Mouse (Mus musculus): Measurements from ENCODE around the gene Itm2b.
A peak's percentile ranks its signal among the peaks of the same experiment; 100 is the strongest.

The Itm2b gene

GRCm38 (mm10) chr14:73366278-73366677 lies 18.8 kb downstream of the Itm2b start:
- no peak for DNase-seq

GRCm38 (mm10) chr14:73363782-73364181 lies 21.3 kb downstream of the Itm2b start:
- no peak for DNase-seq

- no peak for DNase-seq
Observed at GRCm38 (mm10) chr14:73354700-73355099, 30.4 kb downstream of the Itm2b start.

- no peak for DNase-seq
Observed at GRCm38 (mm10) chr14:73351118-73351517, 34.0 kb downstream of the Itm2b start.

- DNase-seq, result no peak
Observed at GRCm38 (mm10) chr14:73350029-73350428, 35.1 kb downstream of the Itm2b start.

GRCm38 (mm10) chr14:73349061-73349670 lies 35.9 kb downstream of the Itm2b start:
- peak; percentile 42 for DNase-seq

GRCm38 (mm10) chr14:73347302-73347701 lies 37.8 kb downstream of the Itm2b start:
- DNase-seq, result no peak

- no peak for DNase-seq
Observed at GRCm38 (mm10) chr14:73345614-73346013, 39.5 kb downstream of the Itm2b start.

GRCm38 (mm10) chr14:73340051-73340755 lies 44.9 kb downstream of the Itm2b start:
- no peak for DNase-seq

GRCm38 (mm10) chr14:73339615-73340014 lies 45.5 kb downstream of the Itm2b start:
- DNase-seq, result no peak

- DNase-seq, result no peak
Observed at GRCm38 (mm10) chr14:73336316-73337080, 48.6 kb downstream of the Itm2b start.

- no peak for DNase-seq
Observed at GRCm38 (mm10) chr14:73334926-73335805, 49.9 kb downstream of the Itm2b start.

- DNase-seq, result no peak
Observed at GRCm38 (mm10) chr14:73333880-73334279, 51.2 kb downstream of the Itm2b start.

- DNase-seq, result no peak
Observed at GRCm38 (mm10) chr14:73331386-73331785, 53.7 kb downstream of the Itm2b start.

- no peak for DNase-seq
Observed at GRCm38 (mm10) chr14:73329871-73330270, 55.2 kb downstream of the Itm2b start.

- DNase-seq, result no peak
Observed at GRCm38 (mm10) chr14:73326511-73326910, 58.6 kb downstream of the Itm2b start.

- DNase-seq, result peak; percentile 85
Observed at GRCm38 (mm10) chr14:73325456-73326381, 59.4 kb downstream of the Itm2b start, which contains the start of gene Rb1. Gene Rb1 (minus strand): TSS chr14:73325822.

- peak; percentile 73 for DNase-seq
Observed at GRCm38 (mm10) chr14:73324634-73325455, 60.2 kb downstream of the Itm2b start.

GRCm38 (mm10) chr14:73323965-73324364 lies 61.1 kb downstream of the Itm2b start:
- DNase-seq, result no peak

GRCm38 (mm10) chr14:73322142-73322541 lies 62.9 kb downstream of the Itm2b start:
- DNase-seq, result no peak

- no peak for DNase-seq
Observed at GRCm38 (mm10) chr14:73316933-73317332, 68.2 kb downstream of the Itm2b start.
